8 mouse cellular contexts compared by ENCODE assay signal in the genomic region with DNA sequence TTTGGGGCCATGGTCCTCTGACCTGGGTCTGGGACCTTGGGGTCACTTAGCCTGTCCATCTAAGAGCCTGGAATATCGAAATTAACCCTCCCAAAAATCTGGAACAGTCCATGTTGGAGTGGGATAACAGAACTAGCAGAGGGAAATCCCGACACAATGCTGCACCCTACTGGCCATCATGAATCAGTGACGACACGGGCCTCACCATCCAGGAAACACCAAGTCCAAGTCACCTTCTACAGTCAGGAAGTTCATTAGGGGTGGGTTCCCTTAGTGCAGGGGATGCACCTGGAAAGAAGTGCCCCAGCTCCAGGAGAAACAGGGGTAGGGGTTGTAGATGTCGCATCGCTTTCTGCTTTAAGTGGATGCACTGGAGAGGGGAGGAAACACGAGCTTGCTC. TPM values are rescaled to one million over a fixed set of nuclear protein-coding genes. Genes with fewer than 3 reads are reported as not detected.
A peak's percentile ranks its signal among the peaks of the same experiment; 100 is the strongest.
DNase-seq lines count a peak whose midpoint lies in the region; ATAC-seq and TF ChIP-seq lines count a peak whose summit lies in the region.

No protein-coding gene starts in this region.

- no peak overlapping the region for H3K4me3 ChIP-seq in kidney, embryonic 16.5 days (ENCODE audit: low read length)
- no peak overlapping the region for H3K4me3 ChIP-seq in liver, postnatal 0 days (ENCODE audit: low read depth, low read length)

- no peaks in the 10 kb centered on the region for H3K27me3 ChIP-seq in kidney, embryonic 16.5 days (ENCODE audit: insufficient read depth, low read length)
- no peaks in the 10 kb centered on the region for H3K27me3 ChIP-seq in liver, postnatal 0 days (ENCODE audit: insufficient read depth, low read length)

- H3K4me2 ChIP-seq in kidney, embryonic 16.5 days (replicated peaks; ENCODE audit: low read depth, low read length) = no peak overlapping the region
- no peak overlapping the region for H3K4me2 ChIP-seq in liver, postnatal 0 days (ENCODE audit: low read depth, low read length)

- H3K27ac ChIP-seq in kidney, embryonic 16.5 days (ENCODE audit: low read length) = no peak overlapping the region
- no peak overlapping the region for H3K27ac ChIP-seq in liver, postnatal 0 days (ENCODE audit: low read depth)

- no peak for TF ChIP-seq EP300 in liver, postnatal 0 days (IDR thresholded peaks at IDR 0.05; ENCODE audit: low read depth)

- peak; percentile 77 for TF ChIP-seq CTCF in liver, postnatal 0 days (IDR thresholded peaks at IDR 0.05; ENCODE audit: low read depth)

- H3K36me3 ChIP-seq in kidney, embryonic 16.5 days (ENCODE audit: insufficient read depth, low read length) = no peaks in the 10 kb centered on the region
- no peaks in the 10 kb centered on the region for H3K36me3 ChIP-seq in liver, postnatal 0 days (replicated peaks; ENCODE audit: insufficient read depth, low read length)

- 0 out of 2 replicates have a peak, but pooled peaks cover 5% of the 10 kb centered on the region for H3K4me1 ChIP-seq in kidney, embryonic 16.5 days (ENCODE audit: insufficient read depth, low read length)
- H3K4me1 ChIP-seq in liver, postnatal 0 days (ENCODE audit: insufficient read depth) = no peaks in the 10 kb centered on the region

- peak; percentile 71; the same call in 1 of the 2 replicates for ATAC-seq in common myeloid progenitor, adult 5-6 weeks (replicated peaks; ENCODE audit: low read depth, poor library complexity, severe bottlenecking)
- peak; percentile 57; the same call in 1 of the 2 replicates for ATAC-seq in kidney, embryonic 16.5 days (ENCODE audit: low FRiP score, low TSS enrichment)
- no peak for ATAC-seq in liver, postnatal 0 days
- ATAC-seq in activated CD4-positive, CD25-positive, alpha-beta regulatory T cell, adult 4 months = no peak

- no peaks in the 10 kb centered on the region for H3K9me3 ChIP-seq in kidney, embryonic 16.5 days (ENCODE audit: low read length)
- no peaks in the 10 kb centered on the region for H3K9me3 ChIP-seq in liver, postnatal 0 days (ENCODE audit: low read length)

- H3K9ac ChIP-seq in kidney, embryonic 16.5 days (replicated peaks; ENCODE audit: low read length) = no peak overlapping the region
- no peak overlapping the region for H3K9ac ChIP-seq in liver, postnatal 0 days (replicated peaks)

- DNase-seq in A20 (ENCODE audit: low read depth, low spot score) (peak; percentile 30), R1 (ENCODE audit: low read depth, low spot score) (peak; percentile 62)
- DNase-seq in heart, adult 9 months (ENCODE audit: low spot score in 2 of 2) = peak; percentile 20 to 53
- peak; percentile 53 for DNase-seq in liver, postnatal 0 days
- DNase-seq in retina, adult 2 months (ENCODE audit: low read depth, low spot score) = peak; percentile 41

- 15% methylated on average over 7 of the region's 7 CpGs for WGBS in kidney, embryonic 16.5 days
- 23% methylated on average over 7 of the region's 7 CpGs for WGBS in liver, postnatal 0 days (ENCODE audit: insufficient replicate concordance)

RNA-seq across cellular contexts. Expression of gene Ccdc187, which starts 20.7 kb away (rescaled TPM):
- not detected in 2 replicates for total RNA-seq in common myeloid progenitor, adult 5-6 weeks (2017)
- 0.02 and 0.03 TPM in 2 replicates for polyA plus RNA-seq in kidney, embryonic 16.5 days (2015; fragmentation: Nextera tagmentation; extraction: Ambion mirVana)
- 0.01 TPM in 1 of 2 replicates, not detected in the other for polyA plus RNA-seq in liver, postnatal 0 days (2015; fragmentation: Nextera tagmentation; extraction: Ambion mirVana)
- polyA plus RNA-seq in activated CD4-positive, CD25-positive, alpha-beta regulatory T cell, adult 4 months (2017; shearing (Covaris generic)) = not detected

RNA-seq across cellular contexts. Expression of gene Qsox2, which starts 36.3 kb away (rescaled TPM):
- 5.4 and 6.9 TPM in 2 replicates for total RNA-seq in common myeloid progenitor, adult 5-6 weeks (2017)
- 18.4 and 20.7 TPM in 2 replicates for polyA plus RNA-seq in kidney, embryonic 16.5 days (2015; fragmentation: Nextera tagmentation; extraction: Ambion mirVana)
- polyA plus RNA-seq in liver, postnatal 0 days (2015; fragmentation: Nextera tagmentation; extraction: Ambion mirVana) = 3.7 and 4.1 TPM in 2 replicates
- polyA plus RNA-seq in activated CD4-positive, CD25-positive, alpha-beta regulatory T cell, adult 4 months (2017; shearing (Covaris generic)) = 1 to 10 TPM; 2.0 to 2.6 TPM

RNA-seq across cellular contexts. Expression of gene Gpsm1, which starts 41.7 kb away (rescaled TPM):
- 14.4 and 23.8 TPM in 2 replicates for total RNA-seq in common myeloid progenitor, adult 5-6 weeks (2017)
- 41.9 and 44.1 TPM in 2 replicates for polyA plus RNA-seq in kidney, embryonic 16.5 days (2015; fragmentation: Nextera tagmentation; extraction: Ambion mirVana)
- 1.9 TPM in 2 replicates for polyA plus RNA-seq in liver, postnatal 0 days (2015; fragmentation: Nextera tagmentation; extraction: Ambion mirVana)
- polyA plus RNA-seq in activated CD4-positive, CD25-positive, alpha-beta regulatory T cell, adult 4 months (2017; shearing (Covaris generic)) = 1 to 10 TPM; 1.8 to 2.7 TPM

Comparison
In these comparisons a context has a peak if more than half of its experiments do, and no peak if none do; other contexts are left out.
1. ATAC-seq: peak in common myeloid progenitor, adult 5-6 weeks (single experiment) and kidney, embryonic 16.5 days (single experiment); none in liver, postnatal 0 days (single experiment) and activated CD4-positive, CD25-positive, alpha-beta regulatory T cell, adult 4 months (single experiment).
2. RNA of gene Gpsm1, which starts 41.7 kb away (polyA plus RNA-seq): 41.9 to 44.1 TPM in kidney, embryonic 16.5 days; 1.8 to 2.7 TPM in activated CD4-positive, CD25-positive, alpha-beta regulatory T cell, adult 4 months and 1.9 TPM in liver, postnatal 0 days; every median in the first group is over 10 times any median in the second.
3. Peak in every context shown above with its lines, with median percentiles within 50 percentile points of each other: DNase-seq.